Mouse (Mus musculus) naive thymus-derived CD4-positive, alpha-beta T cell, adult 2 months (primary cell): ENCODE data around the gene Xpnpep3.
"Not testable (repeated sequence)": the region's sequence is repeated elsewhere in the genome, so short reads cannot be mapped to it uniquely, and the experiment has no call there.

Experiments
- DNase-seq: peaks from one replicate; pipeline ENCODE4 v3.0.0-alpha.2; 2011; ENCODE audit warnings: low read depth

Xpnpep3 gene

DNA sequence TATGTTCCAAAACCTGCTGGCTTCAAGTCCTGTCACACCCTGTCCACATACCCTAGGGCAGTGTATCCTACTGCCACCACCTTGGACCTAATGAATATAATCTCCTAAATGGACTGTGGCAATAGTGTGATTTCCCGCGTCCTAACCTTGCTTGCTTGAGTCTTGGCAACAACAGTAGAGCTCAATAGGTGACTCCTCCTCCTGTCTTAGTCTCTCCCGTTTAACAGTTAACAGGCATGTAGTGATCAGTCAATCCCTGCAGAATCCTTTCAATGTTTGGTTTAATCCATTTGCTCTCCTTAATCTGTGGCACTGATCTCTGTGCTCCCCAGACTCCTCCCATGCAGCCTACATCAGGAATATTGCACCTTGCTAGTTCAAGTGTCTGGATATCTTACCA is 5.1 kb downstream of the Xpnpep3 start:
- no peak for DNase-seq

DNA sequence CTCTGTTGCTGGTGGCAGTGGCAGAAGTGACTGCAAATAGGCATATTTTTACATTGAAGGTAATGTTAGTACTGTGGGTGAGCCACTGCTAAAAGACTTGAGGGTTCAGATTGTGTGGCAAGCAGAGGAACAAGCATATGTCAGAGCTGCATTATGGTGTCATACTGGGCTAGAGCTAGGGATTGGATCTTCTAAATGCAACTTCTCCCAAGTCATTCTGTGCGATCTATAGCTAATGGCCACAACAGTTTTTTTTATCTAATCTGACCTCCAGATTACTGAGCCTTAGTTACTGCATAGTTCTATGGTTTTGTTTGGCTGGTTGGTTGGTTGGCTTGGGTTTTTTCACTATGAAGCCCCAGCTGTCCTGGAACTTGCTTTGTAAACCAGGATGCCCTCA is 8.3 kb downstream of the Xpnpep3 start, which contains the start of gene Dnajb7:
Dnajb7 (minus strand) TSS at position 101 of the 400 bp plus-strand sequence.
- no peak for DNase-seq

DNA sequence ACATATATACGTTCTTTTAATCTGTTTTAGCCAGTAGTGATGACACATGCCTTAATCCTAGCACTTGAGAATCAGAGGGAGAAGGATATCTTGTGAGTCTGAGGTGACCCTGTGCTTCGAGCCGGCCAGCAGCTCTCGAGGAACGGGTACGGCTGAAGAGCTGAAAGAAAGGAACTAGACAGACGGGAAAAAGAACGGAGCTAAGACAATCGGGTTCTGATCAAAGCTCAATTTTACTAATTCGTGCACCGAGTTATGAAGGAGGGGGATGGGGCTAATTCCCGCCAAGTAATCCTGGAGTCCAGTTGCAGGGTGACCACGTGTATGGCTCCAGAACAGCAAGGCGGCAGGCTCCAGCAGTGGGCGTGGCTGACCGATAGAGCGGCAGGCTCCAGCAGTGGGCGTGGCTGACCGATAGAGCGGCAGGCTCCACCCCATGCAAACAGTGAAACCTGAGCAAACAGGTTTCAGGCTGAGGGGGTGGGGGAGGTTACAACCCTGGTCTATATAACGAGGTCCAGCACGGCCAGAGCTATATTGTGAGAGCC is 16.9 kb downstream of the Xpnpep3 start:
- DNase-seq = peak; percentile 69

DNA sequence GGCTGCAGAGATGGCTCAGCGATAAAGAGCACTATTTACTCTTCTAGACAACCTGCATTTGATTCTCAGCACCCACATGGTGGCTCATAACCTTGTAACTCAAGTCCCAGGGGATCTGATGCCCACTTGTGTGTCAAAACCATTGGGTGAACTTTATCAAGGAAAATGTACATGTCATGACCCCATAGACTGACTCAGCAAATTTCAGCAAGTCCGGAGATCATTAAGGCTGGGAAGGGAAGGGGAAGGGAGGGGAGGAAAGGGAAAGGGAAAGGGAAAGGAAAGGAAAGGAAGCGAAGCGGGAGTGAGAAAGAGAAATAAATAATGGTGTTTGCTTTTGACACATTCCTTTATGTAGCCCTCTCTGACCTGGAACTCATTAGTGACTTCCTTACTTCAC is 18.1 kb downstream of the Xpnpep3 start:
- no peak for DNase-seq

DNA sequence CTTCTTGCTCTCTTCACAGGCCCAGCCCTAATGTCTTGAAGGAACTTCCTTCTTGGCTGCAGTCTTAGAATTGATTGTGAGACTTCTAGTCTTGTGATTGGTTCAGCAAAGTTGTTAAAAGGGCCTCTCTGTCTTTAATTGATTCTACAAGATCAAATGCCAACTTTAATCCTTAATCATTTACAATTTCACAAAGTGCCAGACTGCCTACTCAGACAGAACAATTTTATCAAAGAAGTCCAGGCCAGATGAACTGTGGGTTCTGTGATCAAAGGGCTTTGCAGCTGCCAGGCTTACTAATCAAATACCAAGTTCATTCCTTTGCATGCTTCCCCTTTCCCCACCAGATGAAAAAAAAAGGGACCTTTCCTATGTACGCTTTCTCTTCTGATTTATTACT is 21.5 kb downstream of the Xpnpep3 start:
- DNase-seq = no peak

DNA sequence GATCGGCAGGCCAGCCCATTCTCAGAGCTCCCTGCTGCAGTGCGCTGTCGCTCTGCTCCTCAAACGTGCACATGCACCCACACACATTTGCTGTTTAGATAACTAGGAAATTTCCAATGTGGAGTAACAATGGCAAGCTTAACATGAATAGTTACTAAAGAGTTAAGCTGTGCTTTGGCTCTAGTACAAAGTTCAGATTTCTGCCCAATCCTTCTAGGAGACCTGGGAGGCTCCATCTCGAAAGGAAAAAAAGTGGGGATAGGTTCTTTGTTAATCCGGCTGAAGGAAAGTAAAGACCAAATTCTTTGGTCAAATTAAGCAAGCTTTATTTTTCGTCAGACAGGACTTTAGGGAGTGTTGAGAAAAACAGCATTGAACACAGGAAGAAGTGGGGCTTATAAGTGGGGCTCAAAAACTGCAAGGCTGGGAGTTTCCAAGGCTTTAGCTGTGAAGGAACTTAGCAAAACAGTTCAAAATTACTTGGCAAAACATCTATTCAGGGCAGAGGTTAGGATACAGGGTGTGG is 22.3 kb downstream of the Xpnpep3 start:
- no peak for DNase-seq

DNA sequence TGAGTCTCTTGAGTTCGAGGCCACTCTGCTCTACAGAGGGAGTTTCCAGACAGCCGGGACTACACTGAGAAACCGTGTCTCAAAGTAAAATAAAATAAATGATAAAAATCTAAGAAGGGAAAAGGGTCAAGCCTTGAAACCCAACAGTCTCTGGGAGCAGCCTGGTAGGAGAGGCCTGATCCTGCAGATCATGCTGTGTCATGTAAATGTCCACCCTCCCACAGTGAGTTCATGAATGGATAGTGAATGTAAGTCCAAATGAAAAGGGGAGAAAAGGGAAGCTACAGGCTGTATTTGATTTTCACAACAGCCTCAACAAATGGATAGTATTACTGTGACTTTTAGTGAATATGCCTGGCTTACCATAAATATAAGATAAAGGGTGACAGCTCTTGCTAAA is 25.4 kb downstream of the Xpnpep3 start:
- DNase-seq = no peak

DNA sequence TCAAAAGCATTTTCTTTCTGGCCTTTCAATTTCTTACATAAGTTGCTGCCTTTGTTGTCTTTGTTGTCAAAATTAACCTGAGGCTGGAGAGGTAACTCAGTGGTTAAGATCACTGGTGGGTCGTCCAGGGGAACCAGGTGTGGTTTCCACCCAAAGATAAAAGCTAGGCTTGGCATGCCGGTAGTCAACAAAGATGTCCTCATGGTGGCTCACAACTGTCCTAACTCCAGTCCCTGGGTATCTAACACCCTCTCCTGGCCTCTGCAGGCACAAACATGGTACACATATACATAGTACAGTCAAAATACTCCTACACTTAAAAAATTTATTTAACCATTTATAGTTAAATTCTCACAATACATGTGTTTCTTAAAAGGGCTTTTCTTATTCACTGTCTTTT is 28.0 kb downstream of the Xpnpep3 start:
- no peak for DNase-seq

DNA sequence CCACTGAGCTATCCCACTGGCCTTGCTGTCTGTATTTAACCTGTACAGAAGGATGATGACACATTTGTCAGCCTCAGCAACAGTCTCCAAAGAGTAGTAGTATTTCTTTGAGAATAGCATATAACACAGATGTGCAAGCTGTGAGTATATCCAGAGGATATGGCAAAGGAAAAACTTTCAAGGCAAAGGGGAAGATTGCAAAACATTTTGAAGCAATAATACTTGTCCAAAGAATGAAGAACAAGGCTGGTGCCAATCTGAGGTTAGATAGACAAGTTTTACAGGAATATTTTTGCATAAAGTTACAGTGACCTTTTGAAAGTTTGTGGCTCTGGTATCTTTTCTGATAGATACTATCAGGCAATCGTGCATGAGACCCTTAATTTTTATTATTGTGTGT is 31.3 kb downstream of the Xpnpep3 start:
- DNase-seq = no peak

DNA sequence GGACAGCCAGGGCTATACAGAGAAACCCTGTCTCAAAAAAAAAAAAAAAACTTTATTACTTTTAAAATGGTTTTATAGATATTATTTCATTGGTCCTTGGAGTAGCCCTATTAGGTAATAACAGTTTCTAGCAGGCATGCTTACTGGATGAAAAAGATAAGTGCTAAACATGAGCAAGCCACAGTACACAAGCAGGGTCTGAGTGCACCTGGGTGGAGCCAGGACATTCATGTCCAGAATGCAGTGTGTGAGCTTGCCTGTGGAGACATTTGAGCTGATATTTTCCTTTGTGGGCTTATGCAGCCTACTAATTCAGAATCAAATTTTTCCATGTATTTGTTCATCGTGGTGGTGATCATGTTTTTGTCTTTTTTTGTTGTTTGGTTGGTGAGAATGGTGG is 38.4 kb downstream of the Xpnpep3 start:
- DNase-seq = no peak

DNA sequence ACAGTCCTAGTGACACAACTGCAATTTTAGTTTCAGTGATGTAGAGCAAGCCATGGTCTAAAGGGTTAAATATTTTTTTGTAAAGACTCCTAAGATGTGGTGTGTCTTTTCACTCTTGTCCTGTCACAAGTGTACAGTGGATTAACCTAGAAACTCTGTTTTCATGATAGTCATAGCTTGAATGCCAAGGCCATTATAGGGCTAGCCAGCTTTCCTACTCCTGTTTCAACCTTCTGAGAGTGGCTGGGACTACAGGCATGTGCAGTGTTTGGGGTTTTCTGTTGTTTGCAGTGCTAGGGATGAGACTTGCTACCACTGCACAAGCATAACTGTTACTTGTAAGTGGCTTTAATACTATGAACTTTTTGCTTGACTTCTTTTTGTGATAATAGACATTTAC is 39.3 kb downstream of the Xpnpep3 start:
- DNase-seq = no peak

DNA sequence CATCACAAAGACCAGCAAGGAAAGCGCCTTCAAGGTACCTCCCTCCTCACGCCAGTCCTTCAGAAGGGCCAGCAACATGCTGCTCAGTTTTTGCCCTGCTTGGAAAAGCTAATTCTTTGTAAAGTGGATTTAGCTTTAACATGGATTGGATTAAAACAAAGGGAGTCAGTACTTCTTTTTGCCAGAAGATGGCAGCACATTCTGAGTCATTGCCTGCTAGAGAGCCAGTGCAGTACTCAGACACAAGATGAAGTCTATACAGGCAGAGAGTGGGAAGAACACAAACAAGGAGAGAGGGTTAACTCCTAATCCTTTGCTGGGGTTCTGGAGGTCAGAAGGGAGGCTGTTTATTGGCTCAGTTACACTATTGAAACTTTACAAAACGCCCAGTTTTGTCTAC is 48.5 kb downstream of the Xpnpep3 start:
- DNase-seq = peak; percentile 86

DNA sequence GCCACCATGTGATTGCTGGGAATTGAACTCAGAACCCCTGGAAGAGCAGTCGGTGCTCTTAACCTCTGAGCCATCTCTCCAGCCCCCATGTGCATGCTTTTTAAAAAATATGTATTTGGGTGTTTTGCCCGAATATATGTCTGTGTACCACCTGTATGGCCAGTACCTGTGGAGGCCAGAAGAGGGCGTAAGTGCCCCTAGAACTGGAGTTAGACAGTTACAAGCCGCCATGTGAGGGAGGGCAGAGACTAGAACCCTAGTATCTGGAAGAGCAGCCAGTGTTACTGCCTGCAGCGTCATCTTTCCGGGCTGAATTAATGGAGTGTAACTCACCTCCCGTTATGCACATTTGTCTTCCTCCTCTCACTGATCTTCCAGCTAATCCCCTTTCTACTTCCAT is 61.6 kb downstream of the Xpnpep3 start:
- no peak for DNase-seq

DNA sequence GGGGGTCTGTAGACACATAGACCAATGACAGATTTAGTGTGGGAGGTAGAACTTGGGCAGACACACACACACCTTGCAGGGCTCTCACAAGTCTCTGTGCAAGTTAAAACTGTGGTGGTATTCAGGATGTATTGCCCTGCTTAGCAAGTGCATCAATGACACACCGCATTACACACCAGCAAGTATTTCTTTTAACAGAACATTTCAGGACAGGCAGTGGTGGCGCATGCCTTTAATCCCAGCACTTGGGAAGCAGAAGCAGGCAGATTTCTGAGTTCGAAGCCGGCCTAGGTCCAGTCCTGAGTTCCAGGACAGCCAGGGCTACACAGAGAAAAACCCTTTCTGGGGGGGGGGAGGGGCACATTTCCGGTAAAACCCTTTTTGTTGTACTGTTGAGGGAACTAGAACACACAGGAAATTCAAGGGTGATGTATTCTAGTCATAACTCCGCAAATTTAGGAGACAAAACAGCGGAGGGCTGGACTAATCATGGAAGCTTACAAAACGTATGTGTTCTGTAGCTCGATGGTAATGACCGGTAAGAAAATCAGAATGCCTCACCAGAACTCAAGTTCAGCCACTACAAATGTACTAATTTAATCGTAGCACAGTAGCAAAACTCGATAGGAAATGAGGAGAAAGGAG is 65.2 kb downstream of the Xpnpep3 start:
- DNase-seq = peak; percentile 56

DNA sequence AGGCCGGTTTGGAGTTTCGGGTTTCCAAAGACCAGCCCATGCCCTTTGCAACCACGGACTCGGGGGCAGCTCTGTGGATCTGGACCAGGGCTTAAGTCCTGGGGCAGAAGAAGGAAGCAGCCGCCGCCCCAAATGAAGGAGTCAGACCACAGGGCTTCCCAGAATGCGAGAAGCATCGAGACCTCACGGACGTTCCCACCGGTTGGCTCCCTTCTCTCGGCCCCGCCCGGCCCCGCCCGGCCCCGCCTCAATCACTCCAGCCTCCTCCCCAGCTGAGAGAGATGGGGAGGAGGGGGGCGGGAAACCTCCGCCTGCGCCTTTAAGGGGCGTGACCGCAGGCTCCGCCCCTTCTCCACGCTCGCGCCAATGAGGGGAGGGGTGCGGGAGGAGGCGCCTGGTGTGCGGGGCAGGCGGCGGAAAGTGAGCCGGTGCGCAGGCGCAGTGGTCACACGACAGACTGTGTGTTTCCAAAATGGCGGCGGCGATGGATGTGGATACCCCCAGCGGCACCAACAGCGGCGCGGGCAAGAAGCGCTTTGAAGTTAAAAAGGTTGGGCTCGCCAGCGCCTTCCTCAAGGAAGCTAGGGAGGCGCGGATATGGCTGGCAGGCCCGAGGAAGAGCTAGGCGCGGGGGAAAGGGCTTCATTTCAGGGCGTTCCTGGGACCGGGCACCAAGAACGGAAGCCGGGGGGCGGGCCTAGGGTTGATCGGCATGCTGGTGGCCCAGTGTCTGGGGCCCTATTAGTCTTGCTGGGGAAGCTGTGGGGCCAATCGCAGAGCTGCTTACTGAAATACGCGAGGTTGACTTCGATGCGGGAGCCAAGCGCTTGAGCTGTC is 66.2 kb downstream of the Xpnpep3 start, which contains the start of gene Rbx1:
Rbx1 (plus strand) TSS at position 396 of the 837 bp plus-strand sequence.
- peak; percentile 99 for DNase-seq

DNA sequence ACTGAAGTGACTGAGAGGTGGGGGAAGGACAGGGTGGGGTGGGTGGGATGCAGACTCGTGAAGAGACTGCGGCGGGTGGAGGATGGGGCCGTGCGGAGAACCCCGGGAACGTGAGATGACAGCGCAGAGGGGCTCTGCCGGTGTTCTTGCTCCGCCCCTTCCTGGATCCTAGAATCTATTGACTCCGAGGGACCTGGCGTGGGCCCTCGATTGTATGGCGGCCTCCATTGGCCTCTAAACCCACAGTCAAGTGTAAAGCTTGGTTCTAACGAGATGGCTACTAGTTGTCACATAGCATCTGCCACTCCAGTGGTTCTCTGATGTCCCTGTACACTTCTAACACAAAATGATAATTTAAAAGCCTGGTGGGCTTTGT is 66.8 kb downstream of the Xpnpep3 start:
- DNase-seq = no peak

DNA sequence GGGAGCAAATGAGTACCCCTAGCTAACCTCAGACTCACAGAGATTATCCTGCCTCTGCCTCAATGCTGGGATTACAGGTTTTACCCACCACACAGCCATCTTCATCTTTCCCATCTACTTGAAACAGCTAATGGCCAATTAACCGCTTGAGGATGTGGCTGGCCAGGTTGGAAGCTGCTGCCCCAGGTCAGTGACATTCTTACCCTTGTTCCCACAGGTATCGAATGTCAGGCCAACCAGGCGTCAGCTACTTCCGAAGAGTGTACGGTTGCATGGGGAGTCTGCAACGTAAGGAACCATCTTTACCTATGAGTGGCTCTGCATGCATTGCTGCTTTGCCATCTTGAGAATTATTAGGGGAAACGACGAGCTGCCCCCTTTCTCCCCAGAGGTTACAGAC is 70.8 kb downstream of the Xpnpep3 start:
- no peak for DNase-seq

DNA sequence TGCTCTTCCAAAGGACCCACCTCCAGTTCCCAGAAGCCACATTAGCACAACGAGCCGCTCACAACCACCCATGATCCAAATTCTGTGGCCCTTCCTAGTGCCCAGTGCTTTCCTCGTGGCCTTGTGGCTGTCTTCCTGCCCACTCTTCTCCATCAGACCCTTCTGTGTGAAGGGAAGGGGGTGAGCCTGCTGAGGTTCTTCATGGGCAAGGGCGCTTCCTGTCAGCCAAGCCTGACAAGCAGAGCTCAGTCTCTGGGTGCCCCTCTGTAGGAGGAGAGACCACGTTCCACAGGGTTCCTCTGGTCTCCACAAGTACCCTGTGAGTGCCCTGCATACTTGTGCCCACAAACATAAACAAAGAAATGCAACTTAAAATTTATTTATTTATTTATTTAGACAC is 72.3 kb downstream of the Xpnpep3 start:
- no peak for DNase-seq

DNA sequence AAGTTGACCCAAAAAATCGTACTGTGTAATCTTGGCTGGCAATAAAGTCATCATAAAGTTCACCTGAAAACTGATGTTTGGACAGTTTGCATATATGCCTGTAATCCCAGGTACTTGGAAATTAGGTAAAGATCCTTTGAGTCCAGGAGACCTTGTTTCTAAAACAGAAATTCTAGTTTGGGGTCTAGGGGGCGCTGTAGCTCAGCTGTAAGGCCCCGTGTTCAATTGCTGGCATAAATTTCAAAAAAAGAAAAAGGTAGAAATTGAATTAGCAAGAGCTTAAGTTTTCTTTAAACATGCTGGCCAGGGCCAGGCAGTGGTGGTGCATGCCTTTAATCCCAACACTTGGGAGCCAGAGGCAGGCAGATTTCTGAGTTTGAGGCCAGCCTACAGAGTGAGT is 75.7 kb downstream of the Xpnpep3 start:
- peak; percentile 74 for DNase-seq

DNA sequence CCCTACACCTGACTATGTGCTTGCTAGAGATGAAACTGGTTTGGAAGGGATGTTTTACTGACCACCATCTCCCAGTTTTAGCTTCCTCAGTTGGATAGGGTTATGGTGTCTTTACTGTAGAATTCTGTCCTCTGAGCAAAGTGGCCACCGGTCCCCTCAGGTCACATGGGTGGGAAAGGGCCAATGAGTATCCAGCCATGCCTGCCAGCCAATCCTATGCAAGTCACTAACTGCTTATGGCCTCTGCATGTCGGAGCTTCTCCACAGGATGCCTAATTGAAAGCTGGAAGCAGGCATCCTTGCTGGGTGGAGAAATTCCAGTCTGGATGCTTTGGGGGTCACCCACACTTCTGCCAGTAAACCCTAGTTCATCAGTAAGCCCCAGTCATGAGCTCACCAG is 76.7 kb downstream of the Xpnpep3 start:
- DNase-seq = no peak

DNA sequence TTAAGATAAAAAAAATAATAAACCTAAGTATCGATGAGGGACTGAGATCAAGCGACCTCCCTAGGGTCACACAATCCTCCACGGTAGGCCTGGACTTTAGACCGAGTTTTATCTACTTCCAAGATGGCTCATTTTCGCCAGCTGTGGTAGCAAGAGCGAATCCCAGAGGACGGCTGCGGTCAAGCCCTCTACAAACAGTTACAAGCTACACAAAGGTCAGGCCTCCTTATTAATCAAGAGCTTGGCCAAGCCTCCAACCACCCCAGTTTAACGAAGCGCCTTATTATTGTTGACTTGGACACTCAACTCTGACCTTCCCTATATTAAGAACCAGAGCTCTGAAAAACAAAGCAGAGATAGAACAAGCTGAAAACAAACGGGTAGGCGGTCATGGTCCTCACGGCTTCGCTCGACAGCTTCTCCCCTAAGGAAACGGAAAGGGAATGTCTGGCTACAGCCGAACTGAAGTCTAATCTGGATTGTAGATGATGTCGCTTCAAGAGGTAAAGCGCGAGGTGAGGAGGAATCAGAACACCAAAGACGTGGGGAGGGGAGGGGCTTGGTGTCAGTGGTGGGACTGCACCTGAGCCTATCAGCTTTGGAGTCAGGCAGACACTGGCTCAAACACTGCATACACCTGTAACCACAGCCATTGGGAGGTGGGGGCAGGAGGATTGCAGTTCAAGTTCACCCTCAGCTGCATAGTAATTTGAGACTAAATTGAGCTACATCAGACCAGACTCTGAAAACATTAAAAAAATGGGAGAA is 79.7 kb downstream of the Xpnpep3 start:
- DNase-seq = no peak

DNA sequence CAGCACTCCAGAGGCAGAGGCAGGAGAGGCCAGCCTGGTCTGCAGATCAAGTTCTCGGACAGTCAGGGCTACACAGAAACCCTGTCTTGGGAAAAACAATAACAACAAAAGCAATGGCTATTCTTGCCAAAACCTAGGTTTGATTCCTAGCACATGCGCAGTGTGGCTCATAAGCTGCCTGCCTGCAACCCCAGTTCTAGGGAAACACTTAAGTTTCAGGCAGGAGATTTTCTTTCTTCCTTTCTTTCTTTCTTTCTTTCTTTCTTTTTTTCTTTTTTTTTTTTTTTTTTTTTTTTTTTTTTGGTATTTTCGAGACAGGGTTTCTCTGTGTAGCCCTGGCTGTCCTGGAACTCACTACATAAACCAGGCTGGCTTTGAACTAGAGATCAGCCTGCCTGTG is 80.3 kb downstream of the Xpnpep3 start:
- not testable (repeated sequence) for DNase-seq
